Mouse (Mus musculus) brown adipose tissue, adult 24 weeks (tissue): ENCODE results near the gene Dag1. TPM values are rescaled to one million over a fixed set of nuclear protein-coding genes. Genes with fewer than 3 reads are reported as not detected.
A peak's percentile ranks its signal among the peaks of the same experiment; 100 is the strongest.

Experiments used
- H3K27ac ChIP-seq: fragments of 200-500 bp; replicated peaks from 2 replicates; pipeline ENCODE4 v1.5.1; 2012; ENCODE audit warnings: low read depth, mild to moderate bottlenecking, low read length
- H3K4me1 ChIP-seq: fragments of 200-500 bp; 2 replicates; pipeline ENCODE4 v1.6.1; 2012; ENCODE audit warnings: low read length, mixed read lengths; ENCODE audit not compliant: control insufficient read depth, insufficient read depth, insufficient read length
- H3K4me3 ChIP-seq: fragments of 200-500 bp; 2 replicates; pipeline ENCODE4 v1.5.1; 2012; ENCODE audit warnings: low read depth, mild to moderate bottlenecking, low read length, moderate library complexity; ENCODE audit not compliant: insufficient read depth
- polyA plus RNA-seq: library from polyadenylated mRNA; stranded (reverse); fragments of >200 nt; gene quantifications from 2 replicates; pipeline ENCODE4 v1.2.4, GENCODE M21; 2012; ENCODE audit not compliant: missing spikeins, insufficient read depth, insufficient read length

Gene Dag1
- polyA plus RNA-seq, 1 experiment = 133 TPM

- H3K4me3 ChIP-seq = no peak overlapping the region
- peaks cover 25% of the 10 kb centered on the region for H3K4me1 ChIP-seq
- 0 out of 2 replicates have a peak overlapping the region, but pooled peaks have one; percentile 9 for H3K27ac ChIP-seq
Measured at GRCm38 (mm10) chr9:108223633-108224032, 40.1 kb downstream of the Dag1 start.

GRCm38 (mm10) chr9:108221566-108221965 lies 42.2 kb downstream of the Dag1 start:
- Histone ChIP-seq H3K27ac (peak overlapping the region; percentile 64), H3K4me1 (peaks cover 19% of the 10 kb centered on the region), H3K4me3 (no peak overlapping the region)

GRCm38 (mm10) chr9:108220380-108220774 lies 43.4 kb downstream of the Dag1 start:
- Histone ChIP-seq H3K4me1 (peaks cover 19% of the 10 kb centered on the region), H3K4me3 (no peak overlapping the region), H3K27ac (peak overlapping the region; percentile 75)

- Histone ChIP-seq H3K4me1 (peaks cover 16% of the 10 kb centered on the region), H3K27ac (peak overlapping the region; percentile 75), H3K4me3 (no peak overlapping the region)
Measured at GRCm38 (mm10) chr9:108219766-108220379, 43.9 kb downstream of the Dag1 start.

GRCm38 (mm10) chr9:108217936-108218543 lies 45.7 kb downstream of the Dag1 start:
- Histone ChIP-seq H3K4me1 (peaks cover 16% of the 10 kb centered on the region), H3K27ac (no peak overlapping the region), H3K4me3 (no peak overlapping the region)

GRCm38 (mm10) chr9:108217406-108217805 lies 46.4 kb downstream of the Dag1 start:
- H3K4me3 ChIP-seq = no peak overlapping the region
- no peak overlapping the region for H3K27ac ChIP-seq
- H3K4me1 ChIP-seq = peaks cover 17% of the 10 kb centered on the region

GRCm38 (mm10) chr9:108213105-108213504 lies 50.7 kb downstream of the Dag1 start:
- Histone ChIP-seq H3K4me3 (no peak overlapping the region), H3K4me1 (0 out of 2 replicates have a peak, but pooled peaks cover 3% of the 10 kb centered on the region), H3K27ac (no peak overlapping the region)

- no peak overlapping the region for H3K27ac ChIP-seq
Measured at GRCm38 (mm10) chr9:108212426-108212825, 51.3 kb downstream of the Dag1 start.

GRCm38 (mm10) chr9:108205571-108205901 lies 58.2 kb downstream of the Dag1 start:
- no peaks in the 10 kb centered on the region for H3K4me1 ChIP-seq
- H3K4me3 ChIP-seq = no peak overlapping the region
- H3K27ac ChIP-seq = no peak overlapping the region

More at GRCm38 (mm10) chr9:108212426-108212825, 51.3 kb downstream of the Dag1 start:
- Histone ChIP-seq H3K4me1 (0 out of 2 replicates have a peak, but pooled peaks cover 3% of the 10 kb centered on the region), H3K4me3 (no peak overlapping the region)

GRCm38 (mm10) chr9:108204884-108205570 lies 58.7 kb downstream of the Dag1 start:
- Histone ChIP-seq H3K4me1 (no peaks in the 10 kb centered on the region), H3K4me3 (no peak overlapping the region), H3K27ac (no peak overlapping the region)

- H3K27ac ChIP-seq = no peak overlapping the region
- H3K4me3 ChIP-seq = 0 out of 2 replicates have a peak overlapping the region, but pooled peaks have one; percentile 14
- H3K4me1 ChIP-seq = no peaks in the 10 kb centered on the region
Measured at GRCm38 (mm10) chr9:108203015-108203414, 60.7 kb downstream of the Dag1 start.

GRCm38 (mm10) chr9:108202169-108202568 lies 61.6 kb downstream of the Dag1 start:
- no peak overlapping the region for H3K27ac ChIP-seq
- H3K4me3 ChIP-seq = no peak overlapping the region
- H3K4me1 ChIP-seq = no peaks in the 10 kb centered on the region

GRCm38 (mm10) chr9:108201160-108201559 lies 62.6 kb downstream of the Dag1 start:
- no peaks in the 10 kb centered on the region for H3K4me1 ChIP-seq
- H3K27ac ChIP-seq = no peak overlapping the region
- 0 out of 2 replicates have a peak overlapping the region, but pooled peaks have one; percentile 16 for H3K4me3 ChIP-seq

- no peaks in the 10 kb centered on the region for H3K4me1 ChIP-seq
- no peak overlapping the region for H3K27ac ChIP-seq
- H3K4me3 ChIP-seq = no peak overlapping the region
Measured at GRCm38 (mm10) chr9:108198621-108199020, 65.1 kb downstream of the Dag1 start.

- Histone ChIP-seq H3K4me1 (no peaks in the 10 kb centered on the region), H3K27ac (no peak overlapping the region), H3K4me3 (no peak overlapping the region)
Measured at GRCm38 (mm10) chr9:108196920-108197677, 66.7 kb downstream of the Dag1 start.
